Mouse (Mus musculus): ENCODE results near the gene Grem2. TPM values are rescaled to one million over a fixed set of nuclear protein-coding genes. Genes with fewer than 3 reads are reported as not detected.

Grem2 gene
- total and polyA plus RNA-seq, 2 experiments from 2014 or later, result 4.6 to 23.3 TPM

DNA sequence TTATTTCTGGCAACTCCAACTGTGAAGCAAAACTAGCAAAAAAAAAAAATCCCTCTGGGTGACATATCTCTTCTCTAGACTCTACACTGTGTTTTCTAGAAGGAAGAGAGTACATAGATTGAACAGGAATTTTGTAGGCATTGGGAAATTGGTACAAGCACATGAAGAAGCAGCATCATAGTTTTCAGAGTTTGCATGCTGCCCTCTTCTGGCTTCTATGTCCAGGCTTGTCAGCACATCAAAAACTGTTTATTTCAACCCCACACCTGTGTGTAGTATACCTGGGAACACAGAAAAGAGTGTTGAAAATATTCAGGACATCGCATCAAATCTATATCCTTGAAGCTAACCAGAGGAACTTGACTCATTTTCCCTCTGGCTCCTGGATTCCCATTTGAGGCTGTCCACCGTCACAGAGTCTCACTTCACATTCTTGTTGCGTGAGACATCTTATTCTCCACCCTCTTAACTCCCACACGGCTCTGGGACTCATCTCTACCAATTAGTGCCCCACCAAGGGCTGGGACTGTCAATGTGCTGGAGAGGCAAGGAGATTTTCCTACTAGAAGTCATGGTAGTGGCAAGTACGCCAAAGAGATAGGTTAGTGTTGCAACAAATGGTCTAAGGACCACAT lies 3.3 kb downstream of the Grem2 start:
- Histone ChIP-seq H3K4me2 (ENCODE audit: low read depth, low read length, poor library complexity, severe bottlenecking) (no peak overlapping the region), H3K9ac (replicated peaks; ENCODE audit: low read length, poor library complexity, severe bottlenecking) (no peak overlapping the region), H3K36me3 (ENCODE audit: insufficient read depth, low read length) (no peaks in the 10 kb centered on the region), H3K27me3 (ENCODE audit: insufficient read depth, low read length) (no peaks in the 10 kb centered on the region), H3K9me3 (ENCODE audit: low read length) (no peaks in the 10 kb centered on the region), H3K4me1 (ENCODE audit: insufficient read depth, low read length) (no peaks in the 10 kb centered on the region), H3K4me3 (ENCODE audit: low read depth, low read length) (no peak overlapping the region), H3K27ac (ENCODE audit: low read depth, low read length) (no peak overlapping the region)
- peak; percentile 30 for DNase-seq (ENCODE audit: low spot score)
- WGBS, result 87% methylated on average over 5 of the region's 5 CpGs
- peak; percentile 55 for TF ChIP-seq CTCF (IDR thresholded peaks at IDR 0.05)
- no peak for ATAC-seq (ENCODE audit: low FRiP score)

DNA sequence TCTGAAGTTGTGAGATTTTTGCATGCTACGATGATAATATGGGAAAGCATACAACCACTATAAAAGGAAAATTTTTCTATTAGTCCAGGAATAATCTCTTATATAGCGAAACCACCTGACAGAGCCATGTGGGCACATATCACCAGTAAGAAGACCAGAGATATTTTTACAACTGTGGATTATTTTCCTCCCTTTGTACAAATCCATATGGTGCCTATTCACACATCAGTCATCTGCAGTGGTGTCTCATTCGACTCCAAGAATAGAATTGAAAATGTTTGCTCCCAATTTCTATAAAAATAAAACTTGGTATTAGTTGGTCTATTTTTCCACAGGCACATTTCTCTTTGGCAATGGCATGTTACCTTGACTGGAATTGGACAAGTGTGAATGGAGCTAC lies 11.8 kb downstream of the Grem2 start:
- Histone ChIP-seq H3K27ac (ENCODE audit: low read depth, low read length) (no peak overlapping the region), H3K9me3 (ENCODE audit: low read length) (no peaks in the 10 kb centered on the region), H3K4me3 (ENCODE audit: low read depth, low read length) (no peak overlapping the region), H3K4me1 (ENCODE audit: insufficient read depth, low read length) (no peaks in the 10 kb centered on the region), H3K4me2 (ENCODE audit: low read depth, low read length, poor library complexity, severe bottlenecking) (no peak overlapping the region), H3K36me3 (ENCODE audit: insufficient read depth, low read length) (no peaks in the 10 kb centered on the region), H3K27me3 (ENCODE audit: insufficient read depth, low read length) (no peaks in the 10 kb centered on the region), H3K9ac (replicated peaks; ENCODE audit: low read length, poor library complexity, severe bottlenecking) (no peak overlapping the region)
- DNase-seq (ENCODE audit: low spot score), result no peak
- no peak for ATAC-seq (ENCODE audit: low FRiP score)
- no peak for TF ChIP-seq CTCF (IDR thresholded peaks at IDR 0.05)
- 66% methylated on average over 3 of the region's 3 CpGs for WGBS

- H3K9me3 ChIP-seq (ENCODE audit: low read length), result no peaks in the 10 kb centered on the region
- no peak overlapping the region for H3K9ac ChIP-seq (replicated peaks; ENCODE audit: low read length, poor library complexity, severe bottlenecking)
- no peaks in the 10 kb centered on the region for H3K36me3 ChIP-seq (ENCODE audit: insufficient read depth, low read length)
- no peak for ATAC-seq (ENCODE audit: low FRiP score)
- no peak overlapping the region for H3K4me3 ChIP-seq (ENCODE audit: low read depth, low read length)
- DNase-seq (ENCODE audit: low spot score), result no peak
- TF ChIP-seq CTCF (IDR thresholded peaks at IDR 0.05), result no peak
- no peaks in the 10 kb centered on the region for H3K4me1 ChIP-seq (ENCODE audit: insufficient read depth, low read length)
- no peaks in the 10 kb centered on the region for H3K27me3 ChIP-seq (ENCODE audit: insufficient read depth, low read length)
- H3K4me2 ChIP-seq (ENCODE audit: low read depth, low read length, poor library complexity, severe bottlenecking), result no peak overlapping the region
- no peak overlapping the region for H3K27ac ChIP-seq (ENCODE audit: low read depth, low read length)
- 89% methylated on average over 5 of the region's 5 CpGs for WGBS
Observed at GRCm38 (mm10) chr1:174908232-174908631, 13.4 kb downstream of the Grem2 start.

DNA sequence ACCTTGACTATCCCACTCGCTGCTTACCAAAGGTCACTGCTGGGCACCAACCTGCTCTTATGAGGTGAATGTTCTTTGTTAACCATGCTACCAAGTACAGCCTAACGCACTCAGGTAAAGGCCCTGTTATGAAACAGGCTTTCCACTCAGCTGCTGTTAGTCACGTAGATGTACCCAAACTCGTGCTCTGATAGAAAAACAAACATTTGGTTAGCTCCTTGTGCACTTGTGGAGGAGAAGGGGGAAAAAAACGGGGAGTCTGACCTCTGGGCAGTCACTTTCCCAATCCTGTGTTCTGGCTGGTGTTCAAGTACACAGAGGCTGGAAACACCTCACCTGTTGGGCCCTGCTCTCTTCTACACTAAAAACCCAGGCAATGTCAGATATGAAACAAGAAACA lies 14.0 kb downstream of the Grem2 start:
- 79% methylated on average over 5 of the region's 5 CpGs for WGBS
- no peak overlapping the region for H3K27ac ChIP-seq (ENCODE audit: low read depth, low read length)
- no peak overlapping the region for H3K4me3 ChIP-seq (ENCODE audit: low read depth, low read length)
- no peak for TF ChIP-seq CTCF (IDR thresholded peaks at IDR 0.05)
- no peaks in the 10 kb centered on the region for H3K4me1 ChIP-seq (ENCODE audit: insufficient read depth, low read length)
- DNase-seq (ENCODE audit: low spot score) (no peak), ATAC-seq (ENCODE audit: low FRiP score) (no peak)
- H3K27me3 ChIP-seq (ENCODE audit: insufficient read depth, low read length), result no peaks in the 10 kb centered on the region
- no peaks in the 10 kb centered on the region for H3K36me3 ChIP-seq (ENCODE audit: insufficient read depth, low read length)
- H3K9me3 ChIP-seq (ENCODE audit: low read length), result no peaks in the 10 kb centered on the region
- H3K9ac ChIP-seq (replicated peaks; ENCODE audit: low read length, poor library complexity, severe bottlenecking), result no peak overlapping the region
- no peak overlapping the region for H3K4me2 ChIP-seq (ENCODE audit: low read depth, low read length, poor library complexity, severe bottlenecking)

GRCm38 (mm10) chr1:174902755-174903154 lies 18.9 kb downstream of the Grem2 start:
- H3K36me3 ChIP-seq (ENCODE audit: insufficient read depth, low read length), result no peaks in the 10 kb centered on the region
- no peak overlapping the region for H3K27ac ChIP-seq (ENCODE audit: low read depth, low read length)
- no peak overlapping the region for H3K4me2 ChIP-seq (ENCODE audit: low read depth, low read length, poor library complexity, severe bottlenecking)
- H3K9ac ChIP-seq (replicated peaks; ENCODE audit: low read length, poor library complexity, severe bottlenecking), result no peak overlapping the region
- no peaks in the 10 kb centered on the region for H3K9me3 ChIP-seq (ENCODE audit: low read length)
- ATAC-seq (ENCODE audit: low FRiP score) (no peak), DNase-seq (ENCODE audit: low spot score) (no peak)
- no peaks in the 10 kb centered on the region for H3K4me1 ChIP-seq (ENCODE audit: insufficient read depth, low read length)
- no peak for TF ChIP-seq CTCF (IDR thresholded peaks at IDR 0.05)
- 58% methylated on average over 1 of the region's 1 CpGs for WGBS
- no peak overlapping the region for H3K4me3 ChIP-seq (ENCODE audit: low read depth, low read length)
- H3K27me3 ChIP-seq (ENCODE audit: insufficient read depth, low read length), result no peaks in the 10 kb centered on the region

GRCm38 (mm10) chr1:174892471-174892870 lies 29.1 kb downstream of the Grem2 start:
- Histone ChIP-seq H3K9me3 (ENCODE audit: low read length) (no peaks in the 10 kb centered on the region), H3K4me2 (ENCODE audit: low read depth, low read length, poor library complexity, severe bottlenecking) (no peak overlapping the region), H3K4me1 (ENCODE audit: insufficient read depth, low read length) (no peaks in the 10 kb centered on the region), H3K36me3 (ENCODE audit: insufficient read depth, low read length) (no peaks in the 10 kb centered on the region), H3K9ac (replicated peaks; ENCODE audit: low read length, poor library complexity, severe bottlenecking) (no peak overlapping the region), H3K27me3 (ENCODE audit: insufficient read depth, low read length) (no peaks in the 10 kb centered on the region), H3K27ac (ENCODE audit: low read depth, low read length) (no peak overlapping the region), H3K4me3 (ENCODE audit: low read depth, low read length) (no peak overlapping the region)
- 90% methylated on average over 7 of the region's 7 CpGs for WGBS
- no peak for TF ChIP-seq CTCF (IDR thresholded peaks at IDR 0.05)
- ATAC-seq (ENCODE audit: low FRiP score) (no peak), DNase-seq (ENCODE audit: low spot score) (no peak)

Data from midbrain, postnatal 0 days (tissue).